Mouse (Mus musculus): ENCODE measurements at regions not wholly inside any gene's neighbourhood (a gene's known extent, or its start where the extent isn't known, plus 50 kb on each side); places are given as distances from the start of the nearest gene placed in this dataset.

DNA sequence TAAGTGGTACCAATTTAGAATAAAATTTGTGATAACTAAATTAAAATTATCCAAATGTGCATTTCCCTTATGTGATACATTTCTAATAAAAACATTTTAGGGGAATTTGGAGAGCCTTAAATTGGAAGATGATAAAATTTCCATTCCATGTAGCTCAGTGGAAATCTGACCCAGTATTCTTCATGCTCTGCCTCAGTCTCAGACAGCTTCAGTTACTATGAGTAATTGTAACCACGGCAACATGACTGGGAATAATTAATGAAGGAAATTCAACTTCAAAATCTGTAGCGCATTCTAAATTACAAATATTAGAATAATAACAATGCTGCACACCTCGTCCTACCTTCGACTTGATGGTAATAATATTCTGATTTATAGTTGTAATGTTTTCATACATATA is 350.8 kb upstream of the Negr1 start:
- no peaks in the 10 kb centered on the region for H3K36me3 ChIP-seq (replicated peaks; ENCODE audit: low read length)
- no peaks in the 10 kb centered on the region for H3K4me1 ChIP-seq
- H3K27me3 ChIP-seq (replicated peaks), result no peaks in the 10 kb centered on the region
- no peak overlapping the region for H3K4me3 ChIP-seq (replicated peaks)
- TF ChIP-seq FLI1 (IDR thresholded peaks at IDR 0.05; ENCODE audit: low read length) (no peak), GATA1 (IDR thresholded peaks at IDR 0.05; ENCODE audit: borderline replicate concordance, low read length) (no peak)
- H3K9me3 ChIP-seq, result no peaks in the 10 kb centered on the region

DNA sequence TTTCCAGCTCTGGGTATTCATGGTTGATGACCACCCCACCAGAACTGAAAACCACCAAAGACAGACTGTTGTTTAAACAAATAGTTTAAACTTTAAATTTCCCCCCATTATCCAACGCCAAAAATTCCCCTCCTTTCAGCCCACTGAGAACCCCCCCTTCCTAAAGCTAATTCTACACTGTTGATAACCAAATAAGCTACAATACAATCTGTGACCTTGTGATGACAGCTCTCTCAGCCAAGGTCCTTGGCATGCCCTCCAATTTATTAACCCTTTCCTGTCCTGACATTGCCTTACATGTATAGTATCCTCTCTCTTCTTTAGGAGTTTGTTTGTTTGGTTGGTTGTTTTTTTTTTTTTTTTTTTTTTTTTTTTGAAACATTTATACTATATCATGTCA is 346.8 kb upstream of the Negr1 start:
- Histone ChIP-seq H3K27me3 (replicated peaks) (no peaks in the 10 kb centered on the region), H3K4me3 (replicated peaks) (no peak overlapping the region), H3K9me3 (no peaks in the 10 kb centered on the region), H3K4me1 (no peaks in the 10 kb centered on the region), H3K36me3 (replicated peaks; ENCODE audit: low read length) (no peaks in the 10 kb centered on the region)
- TF ChIP-seq FLI1 (IDR thresholded peaks at IDR 0.05; ENCODE audit: low read length), result no peak
- no peak for TF ChIP-seq GATA1 (IDR thresholded peaks at IDR 0.05; ENCODE audit: borderline replicate concordance, low read length)

DNA sequence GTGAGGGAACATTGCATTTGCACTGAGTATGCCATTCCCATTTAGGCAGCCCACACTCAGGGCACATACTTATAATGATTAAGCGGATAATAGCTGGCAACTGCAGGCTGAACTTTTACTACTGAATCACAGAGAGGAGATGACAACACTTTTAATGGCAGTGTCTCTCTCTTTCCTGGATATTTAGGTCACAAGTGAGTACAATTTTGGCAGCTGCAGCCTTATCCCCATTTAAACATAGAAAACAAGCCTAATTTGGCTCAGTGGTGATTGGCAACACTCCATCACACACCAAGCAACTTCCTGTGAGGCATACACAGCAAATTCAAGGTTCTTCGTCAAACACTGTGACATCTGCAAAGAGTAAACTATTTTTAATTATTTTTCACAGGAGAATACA is 329.5 kb upstream of the Negr1 start:
- no peak for TF ChIP-seq FLI1 (IDR thresholded peaks at IDR 0.05; ENCODE audit: low read length)
- no peak for TF ChIP-seq GATA1 (IDR thresholded peaks at IDR 0.05; ENCODE audit: borderline replicate concordance, low read length)
- Histone ChIP-seq H3K27me3 (replicated peaks) (no peaks in the 10 kb centered on the region), H3K36me3 (replicated peaks; ENCODE audit: low read length) (no peaks in the 10 kb centered on the region), H3K9me3 (0 out of 2 replicates have a peak, but pooled peaks cover 2% of the 10 kb centered on the region), H3K4me1 (no peaks in the 10 kb centered on the region), H3K4me3 (replicated peaks) (no peak overlapping the region)

DNA sequence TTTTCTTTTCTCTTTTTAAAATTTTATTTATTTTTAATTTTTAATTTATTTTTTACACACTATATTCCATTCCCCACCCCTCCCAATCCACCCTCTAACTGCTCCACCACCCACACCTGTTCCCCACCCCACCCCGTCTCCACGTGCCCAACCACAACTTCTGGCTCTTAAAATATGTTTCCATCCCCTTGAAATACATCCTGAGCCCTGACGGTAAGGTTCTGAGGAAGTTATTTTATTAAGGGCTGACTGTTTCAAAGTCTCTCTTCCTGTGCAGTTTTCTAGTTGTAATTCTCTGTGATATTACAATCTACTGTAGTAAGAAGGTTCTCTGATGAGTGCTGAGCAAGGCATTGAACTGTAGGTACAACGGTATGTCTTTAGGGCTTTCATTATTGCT is 325.6 kb upstream of the Negr1 start:
- Histone ChIP-seq H3K9me3 (0 out of 2 replicates have a peak, but pooled peaks cover 2% of the 10 kb centered on the region), H3K36me3 (replicated peaks; ENCODE audit: low read length) (no peaks in the 10 kb centered on the region), H3K4me3 (replicated peaks) (no peak overlapping the region), H3K27me3 (replicated peaks) (no peaks in the 10 kb centered on the region), H3K4me1 (no peaks in the 10 kb centered on the region)
- TF ChIP-seq GATA1 (IDR thresholded peaks at IDR 0.05; ENCODE audit: borderline replicate concordance, low read length) (no peak), FLI1 (IDR thresholded peaks at IDR 0.05; ENCODE audit: low read length) (no peak)

DNA sequence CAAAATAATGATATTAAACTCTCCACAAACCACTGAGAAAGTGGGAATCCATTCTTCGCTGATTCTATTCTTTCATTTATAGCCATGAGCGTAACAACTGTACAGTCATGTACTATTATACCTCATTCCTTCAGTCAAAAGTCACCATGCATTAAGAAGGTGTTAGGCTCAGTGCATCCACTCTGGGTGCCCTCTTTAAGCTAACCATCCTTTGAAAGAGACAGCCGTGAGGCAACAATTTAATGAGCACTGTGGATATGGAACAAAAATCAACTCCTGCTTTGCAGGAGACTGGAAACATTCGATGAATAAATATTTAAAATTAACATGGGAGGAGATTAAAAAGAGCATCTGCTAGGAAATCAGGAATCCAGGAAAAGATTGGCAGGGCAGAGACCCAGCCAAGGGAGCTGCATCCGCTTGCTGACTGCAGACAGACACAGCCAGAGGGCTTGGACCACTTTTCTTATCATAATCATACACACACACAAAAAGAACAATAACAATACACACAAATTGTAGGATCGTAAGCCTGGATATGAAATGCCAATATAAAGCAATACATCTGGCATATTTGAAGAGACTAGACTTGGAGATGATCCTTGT is 309.2 kb upstream of the Negr1 start:
- Histone ChIP-seq H3K9me3 (no peaks in the 10 kb centered on the region), H3K4me1 (no peaks in the 10 kb centered on the region), H3K27me3 (replicated peaks) (no peaks in the 10 kb centered on the region), H3K36me3 (replicated peaks; ENCODE audit: low read length) (no peaks in the 10 kb centered on the region), H3K4me3 (replicated peaks) (no peak overlapping the region)
- TF ChIP-seq GATA1 (IDR thresholded peaks at IDR 0.05; ENCODE audit: borderline replicate concordance, low read length), result no peak

DNA sequence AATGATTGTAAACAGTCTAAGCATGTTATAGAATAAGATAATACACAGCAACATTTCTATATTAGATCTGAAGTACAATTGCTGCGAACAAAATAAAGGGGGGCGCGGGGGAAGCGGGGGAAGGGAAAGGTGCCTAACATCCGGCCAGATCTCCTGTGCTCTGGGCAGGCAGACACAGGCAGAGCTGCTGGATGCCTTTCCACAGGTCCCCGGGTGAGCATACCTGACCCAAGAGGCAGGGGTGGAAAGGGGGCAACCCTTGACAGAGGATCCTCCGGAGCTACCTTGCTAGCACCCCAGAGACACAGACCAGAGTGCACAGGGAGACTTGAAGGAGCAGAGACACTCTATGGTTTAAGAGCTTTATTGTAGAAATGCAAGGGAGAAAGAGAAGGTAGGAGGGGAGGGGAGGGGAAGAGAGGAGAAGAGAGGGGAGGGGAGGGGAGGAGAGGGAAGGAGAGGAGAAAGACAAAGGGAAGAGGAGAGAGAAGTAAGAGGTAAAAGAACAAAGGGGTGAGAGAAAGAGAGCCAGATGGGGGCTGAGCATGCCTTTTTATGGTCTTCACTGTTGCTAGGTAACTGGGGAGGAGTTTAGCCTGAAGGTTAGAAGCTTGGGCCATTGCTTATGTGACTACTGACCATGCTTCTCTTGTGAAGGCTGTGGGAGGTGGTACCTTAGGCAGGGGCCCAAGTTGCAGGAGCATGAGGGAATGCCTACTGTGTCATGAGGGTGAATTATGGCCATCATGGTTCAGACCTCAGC is 308.2 kb upstream of the Negr1 start:
- no peak overlapping the region for H3K4me3 ChIP-seq (replicated peaks)
- no peaks in the 10 kb centered on the region for H3K4me1 ChIP-seq
- H3K36me3 ChIP-seq (replicated peaks; ENCODE audit: low read length), result no peaks in the 10 kb centered on the region
- no peaks in the 10 kb centered on the region for H3K27me3 ChIP-seq (replicated peaks)
- no peak for TF ChIP-seq GATA1 (IDR thresholded peaks at IDR 0.05; ENCODE audit: borderline replicate concordance, low read length)
- no peaks in the 10 kb centered on the region for H3K9me3 ChIP-seq

DNA sequence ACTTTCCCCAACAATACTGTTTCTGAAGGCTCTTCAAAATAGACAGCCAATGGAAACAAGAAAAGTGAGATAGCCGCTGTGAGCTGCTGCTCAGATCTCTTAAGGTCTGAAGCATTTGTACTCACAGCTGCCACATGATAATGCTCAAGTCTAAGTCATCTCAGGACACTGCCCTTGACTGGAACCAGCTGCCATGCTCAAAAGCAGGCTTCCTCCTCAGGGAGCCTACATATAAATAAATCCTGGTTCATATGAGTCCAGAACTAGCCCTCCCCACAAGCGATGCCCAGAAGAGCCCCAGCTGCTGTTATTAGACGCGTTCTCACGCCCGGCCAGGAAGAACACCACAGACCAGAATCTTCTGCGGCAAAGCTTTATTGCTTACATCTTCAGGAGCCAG is 304.9 kb upstream of the Negr1 start:
- no peaks in the 10 kb centered on the region for H3K4me1 ChIP-seq
- H3K9me3 ChIP-seq, result no peaks in the 10 kb centered on the region
- TF ChIP-seq FLI1 (IDR thresholded peaks at IDR 0.05; ENCODE audit: low read length) (no peak), GATA1 (IDR thresholded peaks at IDR 0.05; ENCODE audit: borderline replicate concordance, low read length) (no peak)
- H3K4me3 ChIP-seq (replicated peaks), result no peak overlapping the region
- no peaks in the 10 kb centered on the region for H3K36me3 ChIP-seq (replicated peaks; ENCODE audit: low read length)
- H3K27me3 ChIP-seq (replicated peaks), result no peaks in the 10 kb centered on the region

DNA sequence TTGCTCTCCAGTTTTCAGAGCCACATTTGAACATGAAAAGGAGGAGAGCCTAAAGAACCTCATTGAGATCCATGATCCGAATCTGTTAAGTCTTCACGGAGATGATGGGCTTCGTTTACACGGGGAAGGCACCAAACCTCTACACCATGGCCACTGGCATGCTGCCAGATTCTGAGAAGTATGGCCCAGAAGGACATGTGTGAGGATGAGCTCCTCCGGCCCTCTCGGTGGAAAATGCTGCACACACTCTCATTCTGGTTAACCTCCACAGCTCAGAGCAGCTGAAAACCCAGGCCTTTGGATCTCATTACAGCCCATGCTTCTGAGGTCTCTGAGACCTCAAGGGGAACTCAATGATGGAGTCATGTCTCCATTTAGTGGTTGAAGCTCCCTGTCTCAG is 296.9 kb upstream of the Negr1 start:
- Histone ChIP-seq H3K9me3 (peaks cover 10% of the 10 kb centered on the region), H3K27me3 (replicated peaks) (no peaks in the 10 kb centered on the region), H3K36me3 (replicated peaks; ENCODE audit: low read length) (no peaks in the 10 kb centered on the region), H3K4me3 (replicated peaks) (no peak overlapping the region), H3K4me1 (no peaks in the 10 kb centered on the region)
- TF ChIP-seq GATA1 (IDR thresholded peaks at IDR 0.05; ENCODE audit: borderline replicate concordance, low read length) (no peak), FLI1 (IDR thresholded peaks at IDR 0.05; ENCODE audit: low read length) (no peak)

DNA sequence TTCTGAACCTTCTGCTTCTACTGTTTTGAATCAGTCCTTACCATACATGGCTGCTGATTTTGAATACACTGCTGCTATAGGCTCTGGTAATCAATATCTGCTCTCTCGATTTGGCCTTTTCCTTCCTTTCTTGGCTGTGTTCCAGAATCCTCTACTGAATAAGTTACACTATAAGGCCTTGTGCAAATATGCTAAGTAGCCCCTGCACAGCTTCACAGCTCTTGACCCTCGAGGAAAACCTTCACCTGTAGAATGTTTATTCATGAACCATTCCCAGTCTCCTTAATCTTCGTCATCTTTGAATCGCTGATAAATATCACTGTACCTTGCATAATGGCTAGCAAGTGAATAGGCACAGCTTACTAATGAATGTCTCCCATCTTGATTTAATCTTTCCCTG is 293.9 kb upstream of the Negr1 start:
- Histone ChIP-seq H3K4me3 (replicated peaks) (no peak overlapping the region), H3K9me3 (peaks cover 10% of the 10 kb centered on the region), H3K4me1 (no peaks in the 10 kb centered on the region), H3K36me3 (replicated peaks; ENCODE audit: low read length) (no peaks in the 10 kb centered on the region), H3K27me3 (replicated peaks) (no peaks in the 10 kb centered on the region)
- TF ChIP-seq GATA1 (IDR thresholded peaks at IDR 0.05; ENCODE audit: borderline replicate concordance, low read length) (no peak), FLI1 (IDR thresholded peaks at IDR 0.05; ENCODE audit: low read length) (no peak)

DNA sequence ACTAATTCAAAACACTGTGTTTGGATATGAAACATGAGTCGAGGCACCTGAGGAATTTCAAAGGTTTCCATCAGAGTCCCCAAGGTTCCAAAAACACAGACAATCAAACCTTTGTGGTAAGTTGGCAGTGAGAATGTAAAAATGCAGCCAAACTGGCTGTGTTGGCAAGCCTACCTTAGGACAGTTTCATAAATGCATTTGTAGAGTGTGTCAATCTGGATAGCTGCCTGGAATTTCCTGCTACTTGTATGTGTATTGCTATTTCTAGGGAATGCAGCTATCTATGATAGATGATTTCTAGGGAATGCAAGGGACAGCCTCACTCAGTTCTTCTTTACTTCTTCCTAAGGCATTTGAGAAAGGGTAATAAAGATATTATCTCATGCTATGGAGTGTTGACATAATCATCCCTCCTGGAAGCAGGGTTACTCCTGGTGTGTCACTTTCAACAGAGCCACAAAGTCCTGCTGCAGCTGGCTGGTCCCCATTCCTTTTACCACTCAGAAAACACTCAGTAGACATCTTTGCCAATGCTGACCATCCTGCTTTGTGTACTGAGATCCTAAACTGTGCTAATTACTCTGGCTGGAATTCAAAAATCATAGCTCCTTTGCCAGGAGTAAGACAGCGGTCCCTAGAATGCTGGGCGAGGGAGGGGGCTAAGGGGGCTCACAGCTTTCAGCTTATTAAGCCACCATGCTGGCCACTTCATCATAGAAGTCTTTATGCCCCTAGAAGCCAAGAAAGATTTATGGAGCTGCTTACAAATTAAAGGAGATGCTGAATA is 261.4 kb upstream of the Negr1 start:
- H3K9me3 ChIP-seq, result peaks cover 4% of the 10 kb centered on the region; the same call in 1 of the 2 replicates
- no peak overlapping the region for H3K4me3 ChIP-seq (replicated peaks)

More for the DNA sequence above, 261.4 kb upstream of the Negr1 start:
- TF ChIP-seq FLI1 (IDR thresholded peaks at IDR 0.05; ENCODE audit: low read length) (no peak), GATA1 (IDR thresholded peaks at IDR 0.05; ENCODE audit: borderline replicate concordance, low read length) (no peak)
- Histone ChIP-seq H3K27me3 (replicated peaks) (no peaks in the 10 kb centered on the region), H3K36me3 (replicated peaks; ENCODE audit: low read length) (no peaks in the 10 kb centered on the region), H3K4me1 (no peaks in the 10 kb centered on the region)
